Mouse (Mus musculus) neutrophil, adult 59 days (primary cell): ENCODE results near the gene Olfr1124. TPM values are rescaled to one million over a fixed set of nuclear protein-coding genes. Genes with fewer than 3 reads are reported as not detected.

ENCODE experiments used
- total RNA-seq, 2 experiments: library from RNA; stranded (reverse); gene quantifications; 1 replicate in 1 of 2; 2 replicates in 1 of 2; pipeline ENCODE4 v1.2.4; 2023

The Olfr1124 gene
- not detected for total RNA-seq

DNA sequence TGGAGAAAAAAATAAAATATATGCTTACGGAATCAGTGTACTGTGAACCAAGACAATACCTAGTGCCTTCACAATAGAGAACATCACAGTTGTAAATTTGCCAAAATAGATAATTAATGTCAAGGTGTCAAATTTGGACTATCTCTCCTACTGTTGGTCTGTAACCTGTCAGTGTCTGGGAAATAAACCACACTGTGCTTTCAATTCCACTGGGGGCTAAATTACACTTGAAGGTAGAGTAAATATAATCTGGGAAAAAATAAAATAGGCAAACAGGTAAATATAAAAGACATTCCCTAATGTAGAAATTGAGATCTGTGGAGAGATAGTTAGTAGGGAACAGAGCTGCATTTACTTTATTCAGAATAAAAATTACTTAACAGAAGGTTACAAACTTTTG is at the start of gene Olfr1124:
TSS of gene Olfr1124 (plus strand) at position 301 of the 400 bp plus-strand sequence.

DNA sequence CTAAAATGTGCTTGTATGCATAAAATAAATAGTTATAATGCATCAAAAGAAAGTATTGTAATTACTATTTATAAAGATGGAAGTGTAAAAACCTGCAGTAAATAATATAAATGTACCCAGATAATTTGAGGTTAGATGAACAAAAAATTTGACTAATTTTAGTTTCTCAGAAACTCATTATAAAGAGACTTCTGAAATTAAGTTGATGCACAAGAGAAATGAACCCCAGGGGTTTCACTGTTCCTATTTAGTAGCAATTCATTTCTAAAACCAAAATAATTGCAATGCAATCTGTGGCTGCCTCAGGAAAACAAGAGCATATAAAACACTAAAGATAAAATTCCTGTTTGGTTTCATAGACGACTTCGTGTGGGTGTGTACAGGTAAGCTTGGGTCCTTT is 44.5 kb upstream of the Olfr1124 start, which contains the start of gene Olfr1122:
TSS of gene Olfr1122 (plus strand) at position 301 of the 400 bp plus-strand sequence.

DNA sequence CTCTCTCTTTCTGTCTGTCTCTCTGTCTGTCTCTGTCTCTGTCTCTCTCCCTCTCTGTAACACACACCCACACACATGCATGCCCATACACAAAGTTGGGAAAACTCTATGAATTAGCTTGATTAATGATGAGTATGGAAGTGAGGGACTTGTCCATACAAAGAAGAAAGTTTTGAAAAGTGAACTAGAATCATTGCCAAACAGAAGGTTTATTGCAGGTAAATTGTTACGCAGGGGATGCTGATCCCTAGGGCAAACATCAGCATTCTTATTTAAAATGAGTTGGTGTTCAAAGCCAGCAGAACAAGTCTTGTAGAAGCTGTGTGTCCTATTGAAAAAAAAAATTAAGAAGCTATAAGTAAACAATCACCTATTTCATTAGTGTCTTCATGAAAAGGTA is 13.7 kb upstream of the Olfr1124 start, which contains the start of gene Olfr1123:
TSS of gene Olfr1123 (plus strand) at position 301 of the 400 bp plus-strand sequence.

DNA sequence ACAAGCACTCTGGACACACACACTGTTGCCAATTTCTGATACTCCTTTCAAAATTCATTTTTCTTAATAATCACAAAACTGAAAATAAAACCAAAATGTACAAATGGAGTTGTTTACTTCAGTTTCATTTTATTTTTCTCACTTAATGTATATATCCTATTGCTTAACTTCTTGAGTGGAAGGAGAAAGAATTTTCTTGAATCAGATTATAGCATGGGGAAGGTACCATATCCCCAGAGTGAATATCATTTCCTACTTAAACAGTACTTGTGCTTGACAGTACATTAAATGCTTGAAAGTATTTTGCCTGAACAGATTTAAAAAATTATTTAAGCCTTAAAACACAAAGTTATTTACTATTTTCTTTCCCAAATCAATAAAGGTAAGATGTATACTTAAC is 23.6 kb downstream of the Olfr1124 start, which contains the start of gene Olfr1126:
TSS of gene Olfr1126 (plus strand) at position 301 of the 400 bp plus-strand sequence.

Other genes starting within 250 kb of the Olfr1124 start
- not detected for gene Olfr1112, start 242.5 kb upstream of the Olfr1124 start, total RNA-seq
- gene Olfr1113, start 221.3 kb upstream of the Olfr1124 start, total RNA-seq = not detected
- gene Olfr1115, start 182.3 kb upstream of the Olfr1124 start, total RNA-seq = not detected
- not detected for gene Olfr1116, start 162.7 kb upstream of the Olfr1124 start, total RNA-seq
- not detected for gene Olfr1118, start 122.7 kb upstream of the Olfr1124 start, total RNA-seq
- not detected for gene Olfr1120, start 75.5 kb upstream of the Olfr1124 start, total RNA-seq
- not detected for gene Olfr1121, start 60.4 kb upstream of the Olfr1124 start, total RNA-seq
- not detected for gene Olfr1122, start 44.4 kb upstream of the Olfr1124 start, total RNA-seq
- not detected for gene Olfr1123, start 13.6 kb upstream of the Olfr1124 start, total RNA-seq
- gene Olfr1126, start 23.7 kb downstream of the Olfr1124 start, total RNA-seq = not detected
- gene Pramel7, start 66.8 kb downstream of the Olfr1124 start, total RNA-seq = not detected
- gene Pramel6, start 76.3 kb downstream of the Olfr1124 start, total RNA-seq = not detected
- not detected for gene Olfr153, start 101.5 kb downstream of the Olfr1124 start, total RNA-seq
- not detected for gene Olfr1128, start 115.3 kb downstream of the Olfr1124 start, total RNA-seq
- gene Olfr1129, start 143.6 kb downstream of the Olfr1124 start, total RNA-seq = not detected
- not detected for gene Olfr1130, start 175.9 kb downstream of the Olfr1124 start, total RNA-seq
- not detected for gene Olfr1131, start 196.8 kb downstream of the Olfr1124 start, total RNA-seq
- not detected for gene Olfr1132, start 207.3 kb downstream of the Olfr1124 start, total RNA-seq
- gene Olfr1133, start 217.1 kb downstream of the Olfr1124 start, total RNA-seq = not detected
- not detected for gene Olfr1134, start 228.2 kb downstream of the Olfr1124 start, total RNA-seq
- not detected for gene Olfr1135, start 243.4 kb downstream of the Olfr1124 start, total RNA-seq